Mouse (Mus musculus) cerebellum, adult 18-20 months (tissue): ENCODE results near the gene Col6a4.

Source experiments
- DNase-seq, 2 experiments: peaks; one replicate each; pipeline ENCODE4 v3.0.0; 2021

The Col6a4 gene

DNA sequence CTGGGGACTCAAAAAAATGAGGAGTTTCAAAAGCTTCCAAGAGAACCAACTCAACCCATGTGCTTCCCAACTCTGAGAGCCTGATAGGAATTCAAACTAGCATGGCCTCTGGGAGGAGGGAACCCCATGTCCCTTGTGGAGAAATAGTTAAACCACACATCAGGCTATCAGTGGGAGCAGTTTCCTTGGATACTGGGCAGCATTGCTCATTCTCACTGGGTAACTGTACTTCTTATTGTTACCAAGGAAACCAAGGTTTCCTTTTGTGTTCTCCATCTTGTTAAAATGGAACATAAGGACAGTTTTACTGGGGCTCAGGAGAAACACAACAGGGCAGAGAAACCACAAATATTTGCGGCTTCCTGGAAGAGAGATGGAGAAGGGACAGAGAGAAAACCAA lies 146.8 kb downstream of the Col6a4 start:
- no peak for DNase-seq

DNA sequence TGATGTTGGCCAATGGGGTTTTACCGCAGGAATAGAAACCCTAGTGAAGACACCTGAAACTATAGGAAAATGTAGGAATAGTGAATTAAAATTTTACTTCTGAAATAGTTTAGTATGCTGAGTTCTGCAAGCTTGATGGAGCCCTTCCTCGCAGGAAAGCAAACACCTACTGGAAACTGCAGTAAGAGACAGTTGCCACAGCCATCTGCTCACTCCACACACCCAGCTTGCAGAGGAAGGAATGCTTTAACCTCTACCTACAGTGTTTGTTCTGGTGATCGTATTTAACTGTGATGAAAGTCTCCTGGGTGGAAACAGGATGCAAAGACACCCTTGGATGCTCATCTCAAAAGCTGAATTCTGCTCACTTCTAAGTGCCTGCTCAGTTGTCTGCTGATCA lies 149.0 kb downstream of the Col6a4 start:
- DNase-seq = no peak
